Mouse (Mus musculus) heart, adult 9 months (tissue): Measurements from ENCODE around the gene Tmem104.

ENCODE experiments used
- DNase-seq, 2 experiments: peaks; one replicate each; pipeline ENCODE4 v3.0.0; 2022; ENCODE audit warnings: low spot score in 2 of 2

Tmem104 gene

DNA sequence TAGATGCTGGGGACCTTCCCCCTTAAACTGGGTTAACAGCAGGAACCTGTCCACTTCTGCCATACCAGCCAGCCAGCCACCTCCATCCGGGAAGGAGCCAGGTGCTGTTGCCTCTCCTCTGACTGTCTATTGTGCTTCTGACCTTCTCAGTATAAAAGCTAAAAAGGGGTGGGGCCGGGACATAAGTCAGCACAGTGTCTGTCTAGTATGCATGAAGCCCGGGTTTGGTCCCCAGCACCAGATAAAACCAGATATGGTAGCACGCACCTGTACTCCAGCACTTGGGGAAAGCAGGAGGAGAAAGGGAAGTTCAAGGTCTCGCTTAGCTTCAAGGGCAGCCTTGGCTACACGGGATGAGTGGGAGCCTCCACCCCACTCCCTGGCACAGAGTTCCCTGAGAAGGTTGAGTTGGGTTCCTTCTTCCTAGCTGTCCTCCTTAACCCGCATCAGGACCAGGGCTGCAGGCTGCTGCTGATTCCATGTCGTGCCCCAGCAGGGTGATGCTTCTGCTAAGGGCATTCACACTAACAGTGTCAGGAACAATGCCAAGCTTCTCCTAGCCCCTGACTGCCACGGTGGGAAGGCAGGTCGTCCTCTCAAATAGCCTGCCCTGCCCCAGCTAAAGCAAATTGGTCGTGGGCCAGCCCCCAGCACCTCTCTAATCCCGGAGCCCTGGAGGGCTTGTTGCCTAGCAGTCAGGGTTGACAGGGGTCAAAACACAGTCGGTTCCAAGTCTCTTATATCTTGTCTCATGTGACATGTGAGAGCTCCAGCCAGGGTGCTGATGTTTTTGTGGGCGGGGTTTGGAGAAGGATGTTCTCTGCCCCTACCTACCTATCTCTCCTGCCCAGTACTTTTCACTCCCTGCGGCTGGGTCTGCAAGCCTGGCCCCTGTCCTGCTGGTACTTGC is 42.0 kb downstream of the Tmem104 start:
- DNase-seq, result peak; percentile 49 to 65

DNA sequence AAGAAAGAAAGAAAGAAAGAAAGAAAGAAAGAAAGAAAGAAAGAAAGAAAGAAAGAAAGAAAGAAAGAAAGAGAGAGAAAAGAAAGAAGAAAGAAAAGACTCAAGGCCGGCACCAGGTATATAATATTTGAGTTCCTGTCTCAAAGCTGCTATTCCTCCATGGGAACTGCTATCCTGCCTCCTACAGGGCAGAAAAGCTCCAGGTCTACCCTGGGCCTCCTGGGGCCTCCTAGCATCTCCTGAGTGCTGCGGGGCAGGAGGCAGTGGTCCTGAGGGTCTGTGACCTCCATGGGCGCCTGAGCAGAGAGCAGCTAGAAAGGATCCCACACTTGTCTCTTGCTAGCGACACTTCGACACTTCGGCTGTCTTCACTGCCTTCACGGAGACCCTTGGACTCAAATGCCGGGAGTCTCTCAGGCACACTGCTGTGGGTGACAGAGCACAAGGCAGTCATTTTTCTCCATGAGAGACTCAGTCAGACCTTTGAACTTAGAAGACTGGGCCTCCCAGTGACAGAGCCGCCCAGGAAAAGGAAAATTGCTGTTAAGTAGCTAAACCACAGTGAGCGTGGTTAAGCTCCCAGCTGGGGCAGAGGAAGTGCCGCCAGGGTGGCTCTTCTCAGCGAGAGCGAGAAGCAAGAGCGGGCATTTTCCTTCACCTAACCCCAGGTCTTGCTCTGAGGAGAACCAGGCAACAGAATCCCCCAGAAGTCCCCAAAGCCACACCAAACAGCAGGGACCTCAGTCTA is 44.1 kb downstream of the Tmem104 start:
- no peak for DNase-seq

DNA sequence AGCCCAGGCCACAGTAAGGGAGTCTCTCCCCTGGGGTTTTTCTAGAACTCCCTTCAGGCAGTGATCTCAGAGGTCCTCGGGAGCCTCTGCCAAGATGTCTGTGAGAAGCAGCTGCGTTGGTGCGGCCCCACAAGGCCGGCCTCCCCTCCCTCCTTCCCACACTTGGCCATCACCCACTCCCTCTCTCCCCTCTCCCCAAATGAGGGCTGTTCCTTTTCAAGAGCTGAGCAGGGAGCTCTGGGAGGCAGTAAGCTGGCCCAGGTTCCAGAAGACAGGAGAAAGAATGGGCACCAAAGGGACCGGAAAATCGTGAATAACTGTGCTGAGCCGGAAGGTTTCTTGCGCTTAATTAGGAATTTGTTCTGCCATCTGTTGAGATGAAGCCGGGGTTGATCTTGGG is 44.6 kb downstream of the Tmem104 start:
- no peak for DNase-seq

DNA sequence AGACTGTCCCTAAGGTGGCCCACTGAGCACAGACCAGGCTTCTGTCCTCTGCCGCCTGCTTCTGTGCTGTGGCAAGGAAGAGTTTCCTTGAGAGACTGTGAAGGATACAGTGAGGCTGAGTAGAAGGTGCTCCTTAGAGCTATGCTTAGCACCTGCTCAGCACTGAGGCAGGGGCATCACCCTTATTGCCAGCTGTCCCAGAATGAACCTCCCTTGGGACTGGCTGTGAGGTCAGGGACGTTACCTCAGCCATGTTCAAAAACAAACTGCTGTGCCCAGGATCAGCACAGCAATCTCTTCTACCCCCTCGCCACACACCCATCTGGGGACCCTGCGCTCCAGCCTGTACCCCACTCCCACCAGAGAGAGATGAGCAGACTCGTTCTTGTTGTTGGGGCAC is 45.6 kb downstream of the Tmem104 start:
- no peak for DNase-seq

DNA sequence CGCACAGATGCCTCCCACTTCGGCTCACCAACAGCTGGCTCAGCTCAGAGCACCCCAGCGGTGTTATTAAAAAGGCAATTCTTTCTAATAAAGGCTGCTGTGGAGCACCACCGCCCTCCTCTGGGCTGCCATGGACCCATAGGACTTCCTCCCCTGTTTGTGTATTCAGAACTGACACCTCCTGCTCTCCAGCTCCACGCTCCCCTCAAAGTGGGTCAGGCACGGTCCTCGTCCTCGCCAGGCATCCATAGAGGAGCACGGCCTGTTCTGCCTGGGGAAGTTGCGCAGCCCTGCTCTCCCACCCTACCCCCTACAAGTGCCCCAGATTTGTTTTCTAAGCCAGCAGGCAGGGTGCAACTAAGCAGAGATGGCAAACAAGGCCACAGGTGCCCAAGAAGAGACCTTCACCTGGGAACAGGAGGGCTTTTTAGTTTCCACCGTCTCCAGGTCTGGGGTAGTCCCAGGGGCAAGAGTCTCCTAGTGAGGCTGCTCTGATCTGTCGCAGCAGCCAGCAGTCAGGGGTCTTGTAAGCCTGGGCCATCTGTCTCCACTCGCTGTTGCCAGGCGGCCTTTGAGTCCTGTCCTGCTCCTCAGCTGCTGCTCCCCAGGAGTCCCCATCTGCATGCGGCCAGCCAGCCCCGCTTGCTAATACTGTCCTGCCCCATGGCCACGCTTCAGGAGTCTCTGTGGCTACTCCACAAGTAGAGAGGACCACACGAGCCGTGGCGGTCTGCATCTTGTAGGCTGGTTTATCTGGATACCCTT is 46.4 kb downstream of the Tmem104 start:
- DNase-seq, result no peak

DNA sequence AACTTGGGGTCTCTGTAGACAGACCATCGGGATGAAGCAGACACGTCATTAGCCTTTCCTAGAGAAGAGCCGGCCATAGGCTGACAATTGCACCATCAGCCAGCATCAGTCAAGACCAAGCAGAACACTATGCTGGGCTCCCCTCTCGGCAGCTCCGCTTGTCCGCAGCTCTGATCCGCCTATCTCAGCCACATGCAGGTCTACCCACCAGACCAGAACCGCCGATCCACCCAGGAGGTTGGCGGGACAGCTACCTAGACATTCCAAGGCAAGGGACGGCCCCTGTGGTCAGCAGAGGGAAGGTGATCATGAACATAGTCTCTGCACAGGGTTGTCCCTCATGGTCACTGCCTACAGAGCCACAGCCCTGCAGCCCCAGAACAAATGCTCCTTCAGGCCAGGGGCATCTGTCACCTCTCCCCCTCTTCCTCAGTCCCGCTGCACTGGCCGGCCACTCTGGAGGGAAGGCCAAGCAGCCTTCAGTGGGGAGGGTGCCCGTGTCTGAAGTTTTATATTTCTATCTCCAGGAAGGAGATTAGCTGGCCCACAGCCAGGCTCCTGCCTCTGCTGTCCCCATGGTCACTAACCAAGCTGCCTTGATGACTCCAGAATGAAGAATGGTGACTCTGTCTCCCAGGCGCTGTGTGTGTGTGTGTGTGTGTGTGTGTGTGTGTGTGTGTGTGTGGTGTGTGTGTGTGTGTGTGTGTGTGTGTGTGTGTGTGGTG is 47.2 kb downstream of the Tmem104 start:
- no peak for DNase-seq

DNA sequence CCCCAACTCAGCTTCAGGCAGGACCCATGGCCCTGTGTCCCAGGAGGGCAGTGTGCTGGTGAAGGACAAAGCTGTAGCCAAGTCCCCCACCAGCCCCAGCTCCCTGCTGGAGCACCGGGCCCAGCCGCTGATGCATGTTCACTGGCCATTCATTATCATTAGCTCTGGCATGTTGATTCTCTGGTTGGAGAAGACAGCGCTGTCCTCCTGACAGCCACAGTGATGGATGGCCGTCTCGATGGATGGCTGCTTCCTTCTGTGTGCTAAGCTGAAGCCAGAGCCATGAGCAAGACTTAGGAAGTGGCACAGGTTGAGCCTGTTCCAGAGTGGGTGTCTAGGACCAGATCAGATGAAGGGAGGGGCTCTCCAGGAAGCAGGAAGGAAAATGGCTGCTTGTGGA is 49.3 kb downstream of the Tmem104 start:
- no peak for DNase-seq

DNA sequence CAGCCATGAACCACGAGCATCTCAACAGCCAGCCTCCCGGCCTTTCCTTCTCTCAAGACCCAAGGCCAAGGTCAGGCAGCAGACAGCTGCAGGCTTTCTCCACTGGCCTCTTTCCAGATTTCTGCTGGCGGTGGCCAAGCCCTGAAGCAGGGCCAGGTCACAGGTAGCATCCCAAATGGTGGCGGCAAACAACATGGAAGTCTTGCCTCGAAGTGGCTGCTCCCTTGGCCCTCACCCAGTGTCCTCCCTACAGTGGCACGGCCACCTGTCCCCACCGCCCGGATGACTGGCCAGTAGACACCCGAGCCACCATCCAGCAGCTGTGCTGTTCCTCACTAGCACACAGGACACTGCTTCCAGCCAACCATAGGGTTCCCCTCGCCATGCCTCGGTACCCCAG is 54.1 kb downstream of the Tmem104 start:
- DNase-seq, result no peak

DNA sequence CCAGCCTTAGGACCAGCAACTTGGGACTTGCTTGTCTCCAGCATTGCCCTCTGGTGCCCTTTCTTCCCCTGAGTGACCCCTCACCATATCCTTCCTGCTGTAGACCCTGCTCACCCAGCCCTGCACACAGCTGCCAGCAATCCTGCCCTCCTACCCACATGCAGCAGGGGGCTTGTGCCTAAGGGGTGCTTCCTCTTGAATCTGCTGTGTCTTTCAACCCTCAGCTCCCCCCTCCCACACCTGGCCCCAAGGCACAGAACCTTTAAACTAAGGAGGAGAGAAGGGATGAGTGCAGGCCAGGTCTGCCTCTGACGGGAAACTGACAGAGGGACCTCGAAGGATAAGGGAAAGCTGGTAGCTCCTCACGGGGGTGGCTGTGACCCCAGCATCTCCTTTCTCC is 55.5 kb downstream of the Tmem104 start:
- DNase-seq, result no peak

DNA sequence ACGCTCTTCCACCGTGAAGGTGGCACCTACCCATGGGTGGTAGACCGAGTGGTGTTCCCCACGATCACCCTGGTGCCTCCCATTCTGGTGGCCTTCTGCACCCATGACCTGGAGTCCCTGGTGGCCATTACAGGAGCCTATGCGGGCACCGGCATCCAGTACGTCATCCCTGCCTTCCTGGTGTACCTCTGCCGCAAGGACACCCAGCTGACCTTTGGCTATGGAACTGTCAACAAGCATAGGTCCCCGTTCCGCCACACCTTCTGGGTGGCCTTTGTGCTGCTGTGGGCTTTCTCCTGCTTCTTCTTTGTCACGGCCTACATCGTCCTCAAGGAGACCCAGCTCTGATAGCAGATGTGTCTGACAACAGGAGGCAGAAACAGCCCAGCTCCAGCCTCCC is 56.5 kb downstream of the Tmem104 start:
- no peak for DNase-seq

DNA sequence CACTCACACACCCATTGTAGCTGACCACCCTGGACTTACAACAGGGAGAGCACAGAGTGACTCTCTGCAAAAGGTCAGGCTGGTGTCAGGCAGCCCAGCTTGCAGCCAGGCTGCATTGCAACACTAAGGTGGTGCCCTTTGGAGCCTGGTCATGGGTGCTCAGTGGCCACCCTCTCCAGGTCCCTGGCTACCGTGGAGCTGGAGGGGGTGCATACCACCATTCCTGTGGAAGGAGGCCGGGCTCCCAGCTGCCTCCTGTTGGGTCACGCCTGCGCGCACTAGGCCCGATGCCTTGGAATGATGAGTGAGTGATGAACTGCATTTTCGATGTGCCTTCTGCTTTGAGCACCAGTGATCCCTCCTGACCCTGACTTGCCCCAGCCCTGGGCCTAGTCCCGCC is 57.6 kb downstream of the Tmem104 start:
- no peak for DNase-seq

DNA sequence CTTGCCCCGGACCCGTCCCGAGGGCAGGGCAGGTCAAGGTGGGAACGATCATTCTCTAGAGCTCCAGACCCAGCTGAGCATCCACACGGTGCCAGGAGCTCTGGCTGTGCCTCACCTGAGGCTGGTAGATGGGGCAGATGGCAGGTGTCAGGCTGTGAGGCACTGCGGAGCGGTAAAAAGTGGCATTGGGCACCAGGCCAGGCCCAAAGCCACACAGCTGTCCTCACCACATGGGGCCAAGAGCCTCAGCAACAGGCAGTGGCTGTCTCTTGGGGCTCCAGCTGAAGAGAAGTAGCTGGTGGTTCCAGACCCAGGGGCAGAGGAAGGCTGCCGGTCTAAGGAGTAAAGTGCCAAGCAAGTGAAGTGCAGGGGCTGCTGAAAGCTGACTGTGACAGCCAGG is 59.1 kb downstream of the Tmem104 start:
- no peak for DNase-seq

DNA sequence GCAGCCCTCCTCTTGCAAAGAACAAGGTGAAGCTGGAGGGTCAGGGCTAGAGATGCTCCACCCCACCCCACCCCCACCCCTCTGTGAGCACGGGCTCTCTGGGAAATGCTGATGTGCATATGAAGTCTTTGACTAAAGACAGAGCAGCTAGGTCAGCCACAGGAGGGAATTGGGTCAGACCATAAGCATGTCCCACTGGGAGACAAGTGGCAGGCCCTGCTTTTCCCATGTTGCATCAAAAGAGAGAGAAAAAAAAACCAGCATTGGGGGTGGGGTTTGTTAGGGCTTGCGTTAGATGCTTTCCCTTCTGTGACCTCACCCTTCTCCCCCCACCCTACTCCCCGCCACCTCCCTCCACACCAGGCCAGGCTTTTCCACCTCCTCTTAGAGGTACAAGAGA is 60.0 kb downstream of the Tmem104 start:
- no peak for DNase-seq

DNA sequence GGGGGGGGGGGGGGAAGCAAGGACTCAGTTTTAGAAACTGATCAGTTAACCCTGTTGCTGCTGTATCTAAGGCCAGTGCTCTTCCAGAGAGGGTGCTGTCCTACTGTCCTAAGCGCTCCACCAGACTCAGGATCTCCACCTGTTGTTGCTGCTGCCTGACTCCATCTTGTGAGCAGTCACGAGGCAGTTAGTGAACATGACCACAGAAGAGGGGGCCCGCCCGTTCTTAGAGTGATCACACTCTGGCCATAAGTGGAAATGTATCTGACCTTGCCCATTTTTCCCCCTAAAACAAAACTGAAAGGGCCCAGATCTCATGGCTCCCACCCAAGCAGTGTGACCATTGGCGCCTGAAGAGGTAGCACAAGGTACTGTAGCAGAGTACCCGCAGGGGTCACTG is 60.7 kb downstream of the Tmem104 start:
- DNase-seq, result no peak

DNA sequence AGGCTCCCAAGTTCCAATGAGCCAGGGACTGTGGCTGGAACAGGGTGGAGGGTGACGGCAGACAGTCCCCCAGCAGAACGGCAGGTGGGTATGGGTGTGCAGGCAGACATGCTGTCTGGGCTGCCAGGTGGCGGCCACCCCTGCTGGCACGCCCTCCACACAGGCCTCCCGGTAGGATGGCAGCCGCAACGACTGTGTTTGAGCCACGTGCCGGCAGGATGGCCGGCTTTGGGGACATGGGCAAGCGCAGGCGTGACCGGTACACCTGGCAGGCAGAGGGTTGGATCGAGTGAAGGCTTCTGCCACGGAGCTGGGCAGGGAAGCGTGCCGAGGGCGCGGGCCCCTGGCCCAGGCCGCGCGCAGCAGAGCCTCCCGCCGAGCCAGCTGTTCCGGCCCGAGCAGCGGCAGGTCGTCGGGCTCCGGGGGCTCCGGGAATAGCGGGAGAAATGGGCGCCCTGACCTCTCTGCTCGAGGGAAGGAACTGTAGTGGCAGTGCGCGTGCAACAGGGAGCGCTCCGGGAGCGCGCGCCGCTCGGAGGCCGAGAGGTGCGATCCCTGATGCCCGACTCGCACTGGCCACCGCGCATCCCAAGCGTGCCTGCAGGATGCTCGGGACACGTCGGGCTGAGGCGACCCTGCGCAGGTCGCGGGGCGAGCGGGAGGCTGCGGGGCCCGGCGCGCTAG is 62.6 kb downstream of the Tmem104 start:
- DNase-seq, result no peak

DNA sequence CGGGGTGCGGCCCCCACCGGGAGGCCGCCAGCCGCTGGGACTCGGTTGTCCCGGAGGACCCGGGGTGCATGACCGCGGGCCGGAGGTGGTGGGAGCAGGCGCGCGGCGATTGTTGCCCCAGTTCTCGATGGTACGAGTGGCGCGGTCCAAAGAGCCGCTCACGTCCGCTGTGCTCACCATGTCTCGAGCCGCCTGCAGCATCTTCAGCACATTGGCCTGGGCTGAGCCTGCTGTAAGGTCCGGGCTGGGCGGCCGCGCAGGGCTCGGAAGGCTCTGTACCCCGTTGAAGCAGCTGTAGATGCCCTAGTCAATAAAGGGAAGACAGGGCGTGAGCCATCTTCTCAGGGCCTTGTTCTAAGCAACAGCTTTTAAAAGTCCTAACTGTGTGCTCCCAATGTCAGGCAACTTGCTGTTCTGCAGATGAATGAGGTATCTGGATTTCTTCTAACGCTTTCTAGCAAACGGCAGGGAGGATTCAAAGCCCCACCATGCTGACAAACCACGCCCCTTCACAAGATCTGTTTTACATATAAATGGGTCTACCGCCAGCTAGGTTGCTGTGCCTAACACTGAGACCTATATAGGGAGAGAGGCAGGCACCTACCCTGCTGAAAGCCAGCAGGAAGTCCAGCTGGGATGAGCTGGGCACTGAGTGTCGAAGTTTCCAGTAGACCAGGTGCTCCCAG is 63.3 kb downstream of the Tmem104 start:
- no peak for DNase-seq

DNA sequence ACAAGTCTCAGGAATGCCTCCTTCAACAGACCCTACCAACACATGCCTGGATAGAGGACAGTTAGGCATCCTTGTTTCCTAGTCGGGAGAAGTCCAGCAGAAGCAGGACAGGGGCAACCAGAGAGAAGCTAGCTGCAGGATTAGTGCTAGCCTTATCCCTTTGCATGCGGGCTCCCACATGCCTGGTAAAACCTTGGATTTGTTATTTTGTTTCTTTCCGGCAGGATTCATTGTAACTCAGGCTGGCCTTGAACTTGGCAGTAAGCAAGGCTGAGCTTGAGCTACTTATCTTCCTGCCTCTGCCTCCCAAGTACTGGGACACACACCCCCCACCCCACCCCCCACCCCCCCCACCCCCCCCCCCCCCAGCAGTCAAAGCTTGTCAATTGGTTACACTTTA is 64.0 kb downstream of the Tmem104 start:
- DNase-seq, result no peak

DNA sequence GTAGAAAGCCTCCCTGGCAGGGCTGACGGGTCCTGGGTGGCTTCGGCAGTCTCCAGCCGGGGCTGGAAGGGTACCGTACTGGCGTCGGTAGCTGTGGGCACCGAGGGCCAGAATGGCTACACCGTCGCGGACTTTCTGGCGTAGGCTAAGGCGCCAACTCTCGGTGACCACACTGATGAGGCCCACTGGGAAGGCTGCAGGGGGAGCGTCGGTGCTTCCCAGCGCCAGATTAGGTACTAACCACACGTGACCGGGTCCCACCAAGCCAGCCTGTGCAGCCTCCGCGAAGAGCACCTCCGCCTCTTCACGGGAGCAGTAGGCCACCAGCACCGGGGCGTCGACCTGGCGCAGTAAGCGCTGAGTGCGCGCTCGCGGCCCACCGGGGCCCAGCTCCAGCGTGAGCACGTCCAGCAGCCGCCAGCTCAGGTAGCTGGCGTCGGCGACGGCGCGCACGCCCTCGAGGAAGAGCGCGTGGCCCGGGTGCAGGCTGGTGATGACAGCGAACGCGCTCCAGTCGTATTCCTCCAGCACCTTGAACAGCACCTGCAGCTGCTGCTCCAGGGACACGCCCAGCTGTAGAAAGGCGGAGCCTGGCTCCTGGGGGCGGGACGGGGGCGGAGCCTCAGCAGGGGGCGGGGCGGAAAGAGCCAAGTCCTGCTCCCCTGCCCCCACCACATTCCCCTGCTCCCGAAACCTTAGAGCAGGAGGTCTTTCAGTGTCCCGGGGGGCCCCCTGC is 70.7 kb downstream of the Tmem104 start:
- DNase-seq, result no peak

DNA sequence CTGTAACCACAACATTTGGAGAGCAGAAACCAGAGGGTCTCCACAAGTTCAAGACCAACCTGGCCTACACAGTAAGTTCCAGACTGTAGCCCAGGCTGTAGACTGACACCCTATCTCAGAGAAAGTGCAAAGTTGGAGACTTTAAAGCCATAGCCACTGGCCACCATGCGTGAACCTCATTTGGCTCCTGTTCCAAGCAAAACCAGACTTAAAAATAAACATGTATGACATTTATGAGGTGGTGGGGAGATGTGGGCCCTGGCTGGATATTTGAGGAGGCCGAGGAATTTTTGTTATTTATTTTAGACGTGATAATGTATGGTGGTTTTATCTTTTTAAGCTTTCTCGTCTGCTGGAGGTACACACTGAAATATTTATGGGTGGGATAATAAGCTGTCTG is 71.8 kb downstream of the Tmem104 start:
- DNase-seq, result no peak

DNA sequence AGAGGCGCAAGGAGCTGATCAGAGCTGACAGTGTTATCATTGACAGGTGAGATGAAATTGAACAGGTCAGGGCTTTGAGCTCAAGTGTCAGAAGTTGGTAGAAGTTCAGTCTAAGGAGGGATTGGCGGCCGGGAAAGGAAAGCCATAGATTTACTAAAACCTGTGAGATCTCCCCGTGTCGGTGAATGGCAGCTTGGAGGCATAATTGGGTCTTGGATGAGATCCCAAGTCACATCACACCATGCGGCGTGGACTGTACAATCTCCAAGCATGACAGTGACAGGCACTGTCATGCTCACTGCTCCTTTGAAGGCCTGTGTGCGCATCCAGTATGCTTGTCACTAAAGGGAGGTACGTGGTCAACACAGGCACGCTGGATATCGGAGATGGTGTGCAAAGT is 75.7 kb downstream of the Tmem104 start:
- DNase-seq, result no peak
